Mouse (Mus musculus): ENCODE measurements around the gene Zbtb11.
"Not testable (repeated sequence)": the region's sequence is repeated elsewhere in the genome, so short reads cannot be mapped to it uniquely, and the experiment has no call there.

Gene Zbtb11

DNA sequence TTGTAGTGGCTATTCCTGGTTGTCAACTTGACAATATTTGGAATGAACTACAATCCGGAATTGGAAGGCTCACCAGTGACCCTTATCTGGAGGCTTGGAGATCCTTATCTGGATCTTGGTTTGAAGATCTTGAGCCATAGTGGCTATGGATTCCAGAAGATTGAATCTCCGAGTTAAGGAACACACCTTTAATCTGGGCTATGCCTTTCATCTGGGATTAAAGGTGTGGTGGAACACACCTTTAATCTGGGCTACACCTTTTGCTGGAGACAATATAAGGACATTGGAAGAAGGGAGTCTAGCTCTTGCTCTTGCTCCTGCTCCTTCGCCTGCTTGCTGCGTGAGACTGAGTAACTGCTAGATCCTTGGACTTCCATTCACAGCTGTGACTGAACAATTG is 74.4 kb downstream of the Zbtb11 start, which contains the start of gene Senp7:
Gene Senp7, plus strand, starts transcription at position 301 of the 400 bp plus-strand sequence.
- not testable (repeated sequence) for DNase-seq

DNA sequence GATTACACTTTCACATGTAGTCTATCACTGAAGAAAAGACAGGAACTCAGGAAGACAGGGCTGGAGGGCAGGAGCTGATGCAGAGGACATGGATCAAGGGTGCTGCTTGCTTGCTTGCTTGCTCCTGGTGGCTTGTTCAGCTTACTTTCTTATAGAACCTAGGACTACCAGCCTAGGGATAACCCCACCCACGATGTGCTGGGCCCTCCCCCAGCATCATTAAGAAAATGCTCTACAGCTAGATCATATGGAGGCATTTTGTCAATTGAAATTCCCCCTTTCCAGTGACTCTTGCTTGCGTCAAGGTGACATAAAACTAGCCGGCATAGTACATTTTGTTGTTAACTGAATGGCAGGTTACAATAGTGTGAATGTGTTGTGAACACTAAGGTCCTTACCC is 82.2 kb downstream of the Zbtb11 start:
- DNase-seq, result no peak

DNA sequence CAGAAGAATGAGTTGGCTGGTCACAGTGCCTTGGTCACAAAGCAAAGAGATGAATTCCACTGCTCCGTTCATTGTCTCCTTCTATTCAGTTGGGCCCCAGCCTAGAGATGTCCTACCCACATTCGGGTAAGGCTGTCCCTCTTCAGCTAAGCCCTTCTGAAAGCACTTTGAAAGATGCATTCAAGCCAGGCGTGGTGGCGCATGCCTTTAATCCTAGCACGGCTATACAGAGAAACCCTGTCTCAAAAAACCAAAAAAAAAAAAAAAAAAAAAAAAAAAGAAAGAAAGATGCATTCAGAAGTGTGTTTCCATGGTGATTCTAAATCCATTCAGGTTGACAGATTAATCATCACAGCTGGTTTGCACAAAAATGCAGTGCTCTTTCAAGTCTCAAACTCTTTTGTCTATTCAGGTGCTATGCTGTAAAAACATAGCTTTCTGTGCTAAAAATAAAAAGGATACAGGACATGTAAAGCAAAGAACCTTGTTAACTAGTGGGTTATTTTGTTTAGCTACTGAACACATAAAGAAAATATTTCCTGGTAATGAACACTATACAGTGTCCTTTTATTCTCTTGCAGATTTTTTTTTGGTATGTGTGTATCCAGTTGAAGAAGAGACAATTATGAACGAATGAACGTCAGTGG is 83.4 kb downstream of the Zbtb11 start:
- no peak for DNase-seq

- DNase-seq, result no peak
These were observed 84.5 kb downstream of the Zbtb11 start for GRCm38 (mm10) chr16:56058151-56058550.
